Mouse (Mus musculus): ENCODE measurements around the gene Gm11549. TPM values are rescaled to one million over a fixed set of nuclear protein-coding genes. Genes with fewer than 3 reads are reported as not detected.

Gene Gm11549
- polyA plus RNA-seq, 2 experiments = 0.10 TPM; not detected in 1

- no peak overlapping the region for H3K4me3 ChIP-seq (replicated peaks; ENCODE audit: low read length)
- no peaks in the 10 kb centered on the region for H3K27me3 ChIP-seq (ENCODE audit: control insufficient read depth, insufficient read depth, low read length)
- H3K9ac ChIP-seq (ENCODE audit: low read depth, low read length, severe bottlenecking) = no peak overlapping the region
- no peaks in the 10 kb centered on the region for H3K9me3 ChIP-seq (ENCODE audit: control insufficient read depth, low read length)
- H3K4me2 ChIP-seq (replicated peaks; ENCODE audit: low read depth, low read length, severe bottlenecking) = no peak overlapping the region
- no peak for TF ChIP-seq POLR2A (IDR thresholded peaks at IDR 0.05; ENCODE audit: borderline replicate concordance, extremely low read depth, insufficient read depth, insufficient read length)
- H3K4me1 ChIP-seq (ENCODE audit: control insufficient read depth, insufficient read depth, low read length) = no peaks in the 10 kb centered on the region
- H3K36me3 ChIP-seq (ENCODE audit: control insufficient read depth, insufficient read depth, low read length) = no peaks in the 10 kb centered on the region
- no peak for ATAC-seq (ENCODE audit: low FRiP score, low read depth)
- no peak overlapping the region for H3K27ac ChIP-seq (replicated peaks; ENCODE audit: low read depth, low read length)
- WGBS = 96% methylated on average over 1 of the region's 1 CpGs
- DNase-seq (ENCODE audit: low spot score) = no peak
Observed at GRCm38 (mm10) chr3:36489590-36489910, 32.1 kb downstream of the Gm11549 start.

GRCm38 (mm10) chr3:36488899-36489589 is 32.6 kb downstream of the Gm11549 start:
- peaks cover 3% of the 10 kb centered on the region; the same call in 1 of the 2 replicates for H3K4me1 ChIP-seq (ENCODE audit: control insufficient read depth, insufficient read depth, low read length)
- no peak for TF ChIP-seq POLR2A (IDR thresholded peaks at IDR 0.05; ENCODE audit: borderline replicate concordance, extremely low read depth, insufficient read depth, insufficient read length)
- 83% methylated on average over 6 of the region's 6 CpGs for WGBS
- H3K4me3 ChIP-seq (replicated peaks; ENCODE audit: low read length) = no peak overlapping the region
- H3K4me2 ChIP-seq (replicated peaks; ENCODE audit: low read depth, low read length, severe bottlenecking) = no peak overlapping the region
- no peaks in the 10 kb centered on the region for H3K9me3 ChIP-seq (ENCODE audit: control insufficient read depth, low read length)
- no peaks in the 10 kb centered on the region for H3K36me3 ChIP-seq (ENCODE audit: control insufficient read depth, insufficient read depth, low read length)
- no peak for ATAC-seq (ENCODE audit: low FRiP score, low read depth)
- H3K9ac ChIP-seq (ENCODE audit: low read depth, low read length, severe bottlenecking) = no peak overlapping the region
- no peaks in the 10 kb centered on the region for H3K27me3 ChIP-seq (ENCODE audit: control insufficient read depth, insufficient read depth, low read length)
- DNase-seq (ENCODE audit: low spot score) = no peak
- no peak overlapping the region for H3K27ac ChIP-seq (replicated peaks; ENCODE audit: low read depth, low read length)

- DNase-seq (ENCODE audit: low spot score) = no peak
- H3K4me1 ChIP-seq (ENCODE audit: control insufficient read depth, insufficient read depth, low read length) = peaks cover 8% of the 10 kb centered on the region
- H3K9ac ChIP-seq (ENCODE audit: low read depth, low read length, severe bottlenecking) = no peak overlapping the region
- ATAC-seq (ENCODE audit: low FRiP score, low read depth) = no peak
- H3K36me3 ChIP-seq (ENCODE audit: control insufficient read depth, insufficient read depth, low read length) = no peaks in the 10 kb centered on the region
- no peak for TF ChIP-seq POLR2A (IDR thresholded peaks at IDR 0.05; ENCODE audit: borderline replicate concordance, extremely low read depth, insufficient read depth, insufficient read length)
- no peak overlapping the region for H3K27ac ChIP-seq (replicated peaks; ENCODE audit: low read depth, low read length)
- H3K4me3 ChIP-seq (replicated peaks; ENCODE audit: low read length) = no peak overlapping the region
- WGBS = 65% methylated on average over 1 of the region's 1 CpGs
- no peaks in the 10 kb centered on the region for H3K9me3 ChIP-seq (ENCODE audit: control insufficient read depth, low read length)
- no peaks in the 10 kb centered on the region for H3K27me3 ChIP-seq (ENCODE audit: control insufficient read depth, insufficient read depth, low read length)
- H3K4me2 ChIP-seq (replicated peaks; ENCODE audit: low read depth, low read length, severe bottlenecking) = no peak overlapping the region
Observed at GRCm38 (mm10) chr3:36488367-36488766, 33.2 kb downstream of the Gm11549 start.

GRCm38 (mm10) chr3:36486881-36487280 is 34.7 kb downstream of the Gm11549 start:
- WGBS = 92% methylated on average over 6 of the region's 6 CpGs
- H3K4me3 ChIP-seq (replicated peaks; ENCODE audit: low read length) = no peak overlapping the region
- H3K27ac ChIP-seq (replicated peaks; ENCODE audit: low read depth, low read length) = no peak overlapping the region
- H3K4me2 ChIP-seq (replicated peaks; ENCODE audit: low read depth, low read length, severe bottlenecking) = no peak overlapping the region
- TF ChIP-seq POLR2A (IDR thresholded peaks at IDR 0.05; ENCODE audit: borderline replicate concordance, extremely low read depth, insufficient read depth, insufficient read length) = no peak
- H3K4me1 ChIP-seq (ENCODE audit: control insufficient read depth, insufficient read depth, low read length) = peaks cover 21% of the 10 kb centered on the region
- no peak overlapping the region for H3K9ac ChIP-seq (ENCODE audit: low read depth, low read length, severe bottlenecking)
- no peak for ATAC-seq (ENCODE audit: low FRiP score, low read depth)
- no peak for DNase-seq (ENCODE audit: low spot score)
- H3K36me3 ChIP-seq (ENCODE audit: control insufficient read depth, insufficient read depth, low read length) = no peaks in the 10 kb centered on the region
- H3K9me3 ChIP-seq (ENCODE audit: control insufficient read depth, low read length) = no peaks in the 10 kb centered on the region
- H3K27me3 ChIP-seq (ENCODE audit: control insufficient read depth, insufficient read depth, low read length) = no peaks in the 10 kb centered on the region

GRCm38 (mm10) chr3:36486176-36486575 is 35.4 kb downstream of the Gm11549 start:
- 60% methylated on average over 6 of the region's 6 CpGs for WGBS
- Histone ChIP-seq H3K27ac (replicated peaks; ENCODE audit: low read depth, low read length) (no peak overlapping the region), H3K36me3 (ENCODE audit: control insufficient read depth, insufficient read depth, low read length) (no peaks in the 10 kb centered on the region), H3K4me3 (replicated peaks; ENCODE audit: low read length) (no peak overlapping the region), H3K27me3 (ENCODE audit: control insufficient read depth, insufficient read depth, low read length) (no peaks in the 10 kb centered on the region), H3K4me2 (replicated peaks; ENCODE audit: low read depth, low read length, severe bottlenecking) (no peak overlapping the region), H3K9ac (ENCODE audit: low read depth, low read length, severe bottlenecking) (no peak overlapping the region), H3K9me3 (ENCODE audit: control insufficient read depth, low read length) (no peaks in the 10 kb centered on the region), H3K4me1 (ENCODE audit: control insufficient read depth, insufficient read depth, low read length) (peaks cover 24% of the 10 kb centered on the region)
- ATAC-seq (ENCODE audit: low FRiP score, low read depth) (no peak), DNase-seq (ENCODE audit: low spot score) (no peak)
- no peak for TF ChIP-seq POLR2A (IDR thresholded peaks at IDR 0.05; ENCODE audit: borderline replicate concordance, extremely low read depth, insufficient read depth, insufficient read length)

Data from limb, embryonic 14.5 days (tissue).